Mouse (Mus musculus) G1E (cell line): ENCODE measurements around the gene Ror2.

Experiments
- CTCF ChIP-seq: IDR thresholded peaks from 2 replicates; pipeline ENCODE4 v1.5.1; 2012; ENCODE audit warnings: low read depth, low read length, inconsistent platforms, mixed read lengths
- GATA1 ChIP-seq: IDR thresholded peaks from 2 replicates; pipeline ENCODE4 v1.6.1; 2012; ENCODE audit warnings: borderline replicate concordance, low read length, inconsistent platforms, mixed read lengths
- POLR2AphosphoS5 ChIP-seq: IDR thresholded peaks from 2 replicates; pipeline ENCODE4 v1.6.1; 2012; ENCODE audit warnings: low read depth, low read length, inconsistent platforms; ENCODE audit not compliant: insufficient replicate concordance
- TAL1 ChIP-seq: conservative IDR thresholded peaks from 2 replicates; pipeline ENCODE4 v1.6.1; 2012; ENCODE audit warnings: low read depth, low read length, inconsistent platforms, mixed read lengths

DNA sequence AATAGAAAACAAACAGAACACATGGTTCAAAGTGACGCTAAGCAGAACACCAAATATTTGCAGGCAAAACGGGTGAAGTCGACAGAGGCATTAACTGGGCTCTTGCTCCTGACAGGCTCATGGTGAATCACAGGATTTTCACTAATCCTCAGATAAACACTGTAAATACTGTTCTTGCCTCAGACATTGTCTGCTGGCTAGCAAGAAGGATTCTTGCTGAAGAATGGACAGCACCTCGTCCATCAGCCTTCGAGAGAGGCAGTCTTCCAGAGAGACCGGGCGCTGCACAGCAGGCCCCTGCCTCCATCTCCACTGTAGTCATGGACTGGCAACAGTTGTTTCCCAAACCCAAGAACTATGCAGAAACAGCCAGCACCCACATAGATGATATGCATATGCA is 110.9 kb downstream of the Ror2 start:
- no peak for TF ChIP-seq CTCF
- TF ChIP-seq POLR2AphosphoS5, result no peak
- TF ChIP-seq TAL1, result no peak
- TF ChIP-seq GATA1, result no peak
